In genomic region chr8:123759933-123760332, GRCm38 (mm10) we compare ENCODE assay signal across 8 mouse cellular contexts. TPM values are rescaled to one million over a fixed set of nuclear protein-coding genes. Genes with fewer than 3 reads are reported as not detected.
DNase-seq lines count a peak whose midpoint lies in the region; ATAC-seq and TF ChIP-seq lines count a peak whose summit lies in the region.

No protein-coding gene starts in this region.

- 0 out of 2 replicates have a peak overlapping the region, but pooled peaks have one; percentile 16 for H3K4me3 ChIP-seq in hindbrain, embryonic 11.5 days (ENCODE audit: low read depth, low read length)
- H3K4me3 ChIP-seq in midbrain, embryonic 11.5 days (ENCODE audit: low read depth, low read length) = peak overlapping the region; percentile 20
- no peak overlapping the region for H3K4me3 ChIP-seq in gastrocnemius, adult 2 months

- no peaks in the 10 kb centered on the region for H3K27me3 ChIP-seq in hindbrain, embryonic 11.5 days (ENCODE audit: control insufficient read depth, insufficient read depth, low read length)
- H3K27me3 ChIP-seq in midbrain, embryonic 11.5 days (ENCODE audit: control insufficient read depth, insufficient read depth, low read length) = no peaks in the 10 kb centered on the region

- peak; percentile 89 for ATAC-seq in hindbrain, embryonic 11.5 days (ENCODE audit: low FRiP score)
- ATAC-seq in midbrain, embryonic 11.5 days (ENCODE audit: low FRiP score) = peak; percentile 94

- peak overlapping the region; percentile 37; the same call in 1 of the 2 replicates for H3K9ac ChIP-seq in hindbrain, embryonic 11.5 days (ENCODE audit: low read depth, low read length)
- peak overlapping the region; percentile 54; the same call in 1 of the 2 replicates for H3K9ac ChIP-seq in midbrain, embryonic 11.5 days (ENCODE audit: low read length)

- H3K4me1 ChIP-seq in hindbrain, embryonic 11.5 days (replicated peaks; ENCODE audit: control insufficient read depth, insufficient read depth, low read length) = no peaks in the 10 kb centered on the region
- peaks cover 16% of the 10 kb centered on the region for H3K4me1 ChIP-seq in midbrain, embryonic 11.5 days (ENCODE audit: control insufficient read depth, insufficient read depth, low read length)

- under 1% methylated on average over 10 of the region's 10 CpGs for WGBS in hindbrain, embryonic 11.5 days
- 4% methylated on average over 10 of the region's 10 CpGs for WGBS in midbrain, embryonic 11.5 days

- no peaks in the 10 kb centered on the region for H3K36me3 ChIP-seq in hindbrain, embryonic 11.5 days (ENCODE audit: control insufficient read depth, insufficient read depth, low read length)
- H3K36me3 ChIP-seq in midbrain, embryonic 11.5 days (ENCODE audit: control insufficient read depth, insufficient read depth, low read length) = no peaks in the 10 kb centered on the region

- no peak for TF ChIP-seq CTCF in gastrocnemius, adult 2 months (IDR thresholded peaks at IDR 0.05)

- H3K4me2 ChIP-seq in hindbrain, embryonic 11.5 days (replicated peaks; ENCODE audit: low read depth, low read length) = peak overlapping the region; percentile 9
- peak overlapping the region; percentile 42 for H3K4me2 ChIP-seq in midbrain, embryonic 11.5 days

- peak; percentile 22 for DNase-seq in adrenal gland, postnatal 14 days
- no peak for DNase-seq in adrenal gland, postnatal 25 days
- peak; percentile 95 for DNase-seq in ZHBTc4 (ENCODE audit: low read depth, low spot score)
- peak; percentile 84 for DNase-seq in hindbrain, embryonic 11.5 days (ENCODE audit: low spot score)
- peak; percentile 94 for DNase-seq in midbrain, embryonic 11.5 days (ENCODE audit: low spot score, missing footprints)
- no peak for DNase-seq in gastrocnemius, adult 2 months
- no peak for DNase-seq in spleen, postnatal 4 days (ENCODE audit: low spot score in 2 of 2)
- no peak for DNase-seq in frontal cortex, postnatal 36 days (ENCODE audit: low spot score in 2 of 2)

- H3K27ac ChIP-seq in hindbrain, embryonic 11.5 days (ENCODE audit: low read depth, low read length) = no peak overlapping the region
- H3K27ac ChIP-seq in midbrain, embryonic 11.5 days (ENCODE audit: low read depth, low read length) = no peak overlapping the region
- H3K27ac ChIP-seq in gastrocnemius, adult 2 months = no peak overlapping the region

- intact Hi-C loops in gastrocnemius, adult 2 months (cut with DNase I) = no loop called here

- no peaks in the 10 kb centered on the region for H3K9me3 ChIP-seq in hindbrain, embryonic 11.5 days (ENCODE audit: control insufficient read depth, low read length)
- no peaks in the 10 kb centered on the region for H3K9me3 ChIP-seq in midbrain, embryonic 11.5 days (ENCODE audit: control insufficient read depth, low read length)

RNA-seq across cellular contexts. Expression of gene Rab4a, which starts 45.9 kb away (rescaled TPM):
- 18.9 and 20.0 TPM in 2 replicates for total RNA-seq in adrenal gland, postnatal 14 days (2021)
- total RNA-seq in adrenal gland, postnatal 25 days (2021) = 23.6 and 24.6 TPM in 2 replicates
- polyA plus RNA-seq in hindbrain, embryonic 11.5 days (2014; fragmentation: Nextera tagmentation; extraction: Ambion mirVana) = 64.3 and 68.7 TPM in 2 replicates
- polyA plus RNA-seq in midbrain, embryonic 11.5 days (2014; fragmentation: Nextera tagmentation; extraction: Ambion mirVana) = 58.8 and 61.2 TPM in 2 replicates
- 10 to 100 TPM; 12.0 to 12.4 TPM for total RNA-seq in gastrocnemius, adult 2 months (2021)

Comparison
In these comparisons a context has a peak if more than half of its experiments do, and no peak if none do; other contexts are left out.
1. DNase-seq: peak in adrenal gland, postnatal 14 days (single experiment), ZHBTc4 (single experiment), hindbrain, embryonic 11.5 days (single experiment) and midbrain, embryonic 11.5 days (single experiment); none in adrenal gland, postnatal 25 days (single experiment), gastrocnemius, adult 2 months (single experiment), spleen, postnatal 4 days (0 of 2) and frontal cortex, postnatal 36 days (0 of 2).